Mouse (Mus musculus): ENCODE measurements at regions not wholly inside any gene's neighbourhood (a gene's known extent, or its start where the extent isn't known, plus 50 kb on each side); places are given as distances from the start of the nearest gene placed in this dataset.

- no peak for TF ChIP-seq CTCF (IDR thresholded peaks at IDR 0.05; ENCODE audit: low read depth, low read length)
- TF ChIP-seq POLR2A (IDR thresholded peaks at IDR 0.05; ENCODE audit: insufficient read depth, low read length), result no peak
Observed at GRCm38 (mm10) chr12:54398080-54398479, 194.4 kb upstream of the Egln3 start.
